Mouse (Mus musculus) neural tube, embryonic 12.5 days (tissue): ENCODE results near the gene Klhl2. TPM values are rescaled to one million over a fixed set of nuclear protein-coding genes. Genes with fewer than 3 reads are reported as not detected.

Experiments
- ATAC-seq: fragments of 200-750 bp; cut with Nextera tagmentation; 2 replicates; pipeline ENCODE4 v1.8.0; 2017; ENCODE audit warnings: low read depth, mild to moderate bottlenecking, moderate TSS enrichment, moderate library complexity; ENCODE audit not compliant: low FRiP score
- H3K27ac ChIP-seq: fragments of 300-500 bp; sonication (generic); 2 replicates; pipeline ENCODE4 v1.5.1; 2016
- H3K27me3 ChIP-seq: fragments of 300-500 bp; sonication (generic); replicated peaks from 2 replicates; pipeline ENCODE4 v1.6.1; 2016; ENCODE audit warnings: mild to moderate bottlenecking
- H3K36me3 ChIP-seq: fragments of 300-500 bp; sonication (generic); 2 replicates; pipeline ENCODE4 v1.6.1; 2016; ENCODE audit warnings: mild to moderate bottlenecking
- H3K4me1 ChIP-seq: fragments of 300-500 bp; sonication (generic); 2 replicates; pipeline ENCODE4 v1.6.1; 2016
- H3K4me2 ChIP-seq: fragments of 300-500 bp; sonication (generic); replicated peaks from 2 replicates; pipeline ENCODE4 v1.6.1; 2016; ENCODE audit warnings: mild to moderate bottlenecking
- H3K4me3 ChIP-seq: fragments of 300-500 bp; sonication (generic); 2 replicates; pipeline ENCODE4 v1.5.1; 2016
- H3K9ac ChIP-seq: fragments of 300-500 bp; sonication (generic); 2 replicates; pipeline ENCODE4 v1.6.1; 2016; ENCODE audit warnings: mild to moderate bottlenecking
- H3K9me3 ChIP-seq: fragments of 300-500 bp; sonication (generic); 2 replicates; pipeline ENCODE4 v1.6.1; 2016; ENCODE audit warnings: mild to moderate bottlenecking
- WGBS: fragments of 180-500 bp; shearing (Covaris S2); methylation state at CpG from one replicate; pipeline ENCODE4 v1.1.7; 2016; 5-methylcytosine and 5-hydroxymethylcytosine counted together
- polyA plus RNA-seq: library from polyadenylated mRNA; unstranded; fragments of >200 nt; fragmentation: Nextera tagmentation; extraction: Ambion mirVana; gene quantifications from 2 replicates; pipeline ENCODE4 v1.2.1, GENCODE M21; 2016

The Klhl2 gene
- polyA plus RNA-seq, 1 experiment from 2014 or later: 30.0 TPM

DNA sequence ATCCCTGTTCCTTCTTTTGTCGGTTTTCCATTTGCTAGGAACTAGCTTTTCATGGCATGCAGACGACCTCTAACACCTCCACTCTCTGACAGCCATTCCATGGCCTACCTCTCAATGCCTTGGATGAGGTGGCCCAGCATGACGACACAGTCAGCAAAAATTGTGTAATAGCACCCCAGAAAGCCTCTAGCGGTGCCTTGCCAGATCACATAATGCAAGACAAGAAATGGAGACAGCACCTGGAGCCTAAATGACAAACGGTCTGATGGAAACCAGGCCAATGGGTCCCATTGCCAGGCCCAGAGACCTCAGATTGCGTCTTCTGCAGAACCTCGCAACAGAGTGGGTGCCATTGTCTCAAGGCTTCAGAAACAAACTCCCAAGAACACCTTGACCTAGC lies 137.3 kb downstream of the Klhl2 start:
- no peak for ATAC-seq
- WGBS: 94% methylated on average over 7 of the region's 7 CpGs
- no peaks in the 10 kb centered on the region for H3K27me3 ChIP-seq
- no peak overlapping the region for H3K9ac ChIP-seq
- H3K4me1 ChIP-seq: no peaks in the 10 kb centered on the region
- no peaks in the 10 kb centered on the region for H3K9me3 ChIP-seq
- peaks cover 21% of the 10 kb centered on the region for H3K36me3 ChIP-seq
- no peak overlapping the region for H3K27ac ChIP-seq
- H3K4me3 ChIP-seq: no peak overlapping the region
- no peak overlapping the region for H3K4me2 ChIP-seq

DNA sequence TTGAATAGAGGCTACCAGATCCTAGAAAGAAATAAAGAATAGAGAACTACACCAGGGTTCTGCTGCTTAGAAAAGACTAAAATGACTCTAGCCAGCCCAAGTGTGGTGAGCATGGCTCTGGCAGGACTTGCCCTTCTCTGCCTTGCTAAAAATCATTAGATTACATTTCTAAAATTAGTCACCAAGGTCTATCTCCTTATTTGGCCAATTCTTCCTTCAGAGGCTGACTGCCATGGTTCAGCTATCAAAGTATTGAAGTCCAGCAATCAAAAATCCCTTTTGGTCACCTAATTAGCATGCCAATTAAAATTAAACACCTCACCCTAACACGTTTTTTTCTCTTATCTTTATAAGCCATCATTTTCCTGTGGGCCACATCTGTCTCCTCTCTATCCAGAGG lies 138.3 kb downstream of the Klhl2 start:
- no peak overlapping the region for H3K4me3 ChIP-seq
- no peak overlapping the region for H3K4me2 ChIP-seq
- WGBS: 59% methylated on average over 1 of the region's 1 CpGs
- ATAC-seq: no peak
- H3K9me3 ChIP-seq: no peaks in the 10 kb centered on the region
- peaks cover 12% of the 10 kb centered on the region for H3K36me3 ChIP-seq
- no peaks in the 10 kb centered on the region for H3K4me1 ChIP-seq
- H3K27me3 ChIP-seq: no peaks in the 10 kb centered on the region
- no peak overlapping the region for H3K9ac ChIP-seq
- H3K27ac ChIP-seq: no peak overlapping the region

DNA sequence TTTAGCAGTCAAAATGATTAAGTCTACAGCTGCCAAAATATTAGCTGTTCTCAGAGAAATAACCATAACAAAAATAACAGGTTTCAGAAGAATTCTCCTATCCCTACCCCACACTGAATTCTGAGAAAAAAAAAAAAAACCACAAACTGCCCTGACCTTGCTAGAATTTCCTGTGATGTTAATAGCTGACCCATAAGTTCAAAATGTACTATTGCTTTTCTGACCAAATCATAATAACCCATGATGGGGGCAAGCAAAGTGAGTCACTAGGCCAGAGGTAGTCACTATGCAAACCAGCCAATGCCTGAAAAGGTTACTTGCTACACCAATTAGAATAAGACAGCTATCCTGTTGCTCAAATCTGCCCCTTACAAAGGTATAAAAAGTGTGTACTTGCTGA lies 142.3 kb downstream of the Klhl2 start:
- no peak for ATAC-seq
- no peak overlapping the region for H3K9ac ChIP-seq
- no peaks in the 10 kb centered on the region for H3K36me3 ChIP-seq
- no peaks in the 10 kb centered on the region for H3K9me3 ChIP-seq
- no peaks in the 10 kb centered on the region for H3K4me1 ChIP-seq
- no peak overlapping the region for H3K4me2 ChIP-seq
- no peaks in the 10 kb centered on the region for H3K27me3 ChIP-seq
- H3K27ac ChIP-seq: no peak overlapping the region
- H3K4me3 ChIP-seq: no peak overlapping the region

DNA sequence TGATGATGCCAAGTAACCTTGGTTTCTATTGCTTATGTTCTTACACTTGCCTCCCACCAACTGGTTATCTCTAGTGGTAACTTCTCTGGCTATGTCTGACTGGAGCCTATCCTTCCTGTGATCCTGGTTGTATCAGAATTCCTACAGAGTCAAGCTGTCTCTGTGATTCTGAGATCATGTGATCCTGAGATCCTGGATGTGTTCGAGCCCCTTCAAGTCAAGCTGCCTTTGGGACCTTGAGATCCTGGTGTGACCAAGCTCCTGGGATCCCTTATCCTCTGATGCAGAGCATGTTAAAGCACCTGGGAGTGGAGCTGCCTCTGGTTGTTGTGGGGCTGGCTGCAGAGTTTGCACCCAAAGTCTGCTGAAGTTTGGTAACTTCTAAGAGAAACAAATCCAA lies 146.6 kb downstream of the Klhl2 start:
- no peak for ATAC-seq
- no peak overlapping the region for H3K4me2 ChIP-seq
- no peaks in the 10 kb centered on the region for H3K9me3 ChIP-seq
- no peak overlapping the region for H3K4me3 ChIP-seq
- H3K27me3 ChIP-seq: no peaks in the 10 kb centered on the region
- H3K36me3 ChIP-seq: no peaks in the 10 kb centered on the region
- 89% methylated on average over 1 of the region's 1 CpGs for WGBS
- no peak overlapping the region for H3K9ac ChIP-seq
- no peaks in the 10 kb centered on the region for H3K4me1 ChIP-seq
- H3K27ac ChIP-seq: no peak overlapping the region

DNA sequence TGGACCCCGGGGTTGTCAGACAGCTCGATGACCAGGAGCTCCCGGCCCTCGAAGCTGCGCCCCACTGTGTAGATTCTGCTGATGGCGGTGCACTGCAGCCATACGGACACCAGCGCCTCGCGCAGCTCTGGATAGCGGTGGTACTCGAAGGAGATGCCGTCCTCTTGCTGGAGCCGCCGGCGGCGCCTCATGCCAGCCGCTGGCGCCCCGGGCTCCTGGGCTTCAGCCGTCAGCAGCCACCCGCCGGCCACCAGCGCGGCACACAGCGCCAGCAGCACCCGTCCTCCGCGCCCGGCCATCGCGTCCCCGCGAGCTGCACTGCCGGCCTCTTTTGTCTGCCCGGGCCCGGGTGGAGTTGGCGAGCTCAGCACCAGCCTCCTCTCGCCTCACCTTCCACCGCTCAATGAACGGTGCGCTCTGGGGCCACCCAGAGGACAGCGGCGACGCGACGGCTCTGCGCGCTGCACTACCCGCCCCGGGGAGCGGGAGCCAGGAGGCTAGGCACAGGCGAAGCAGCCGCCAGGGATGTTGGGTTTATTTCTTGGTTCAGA lies 157.1 kb downstream of the Klhl2 start, which contains the start of gene Cpe:
Cpe (minus strand) TSS at position 404 of the 551 bp plus-strand sequence.
- Histone ChIP-seq H3K4me1 (peaks cover 21% of the 10 kb centered on the region; the same call in 1 of the 2 replicates), H3K27ac (peak within 1 kb of the TSS; percentile 84), H3K9ac (peak within 1 kb of the TSS; percentile 79), H3K27me3 (no peaks in the 10 kb centered on the region), H3K36me3 (no peaks in the 10 kb centered on the region), H3K4me2 (peak within 1 kb of the TSS; percentile 64), H3K4me3 (peak within 1 kb of the TSS; percentile 54), H3K9me3 (no peaks in the 10 kb centered on the region)
- peak; percentile 99 for ATAC-seq
- under 1% methylated on average over 54 of the region's 54 CpGs for WGBS

DNA sequence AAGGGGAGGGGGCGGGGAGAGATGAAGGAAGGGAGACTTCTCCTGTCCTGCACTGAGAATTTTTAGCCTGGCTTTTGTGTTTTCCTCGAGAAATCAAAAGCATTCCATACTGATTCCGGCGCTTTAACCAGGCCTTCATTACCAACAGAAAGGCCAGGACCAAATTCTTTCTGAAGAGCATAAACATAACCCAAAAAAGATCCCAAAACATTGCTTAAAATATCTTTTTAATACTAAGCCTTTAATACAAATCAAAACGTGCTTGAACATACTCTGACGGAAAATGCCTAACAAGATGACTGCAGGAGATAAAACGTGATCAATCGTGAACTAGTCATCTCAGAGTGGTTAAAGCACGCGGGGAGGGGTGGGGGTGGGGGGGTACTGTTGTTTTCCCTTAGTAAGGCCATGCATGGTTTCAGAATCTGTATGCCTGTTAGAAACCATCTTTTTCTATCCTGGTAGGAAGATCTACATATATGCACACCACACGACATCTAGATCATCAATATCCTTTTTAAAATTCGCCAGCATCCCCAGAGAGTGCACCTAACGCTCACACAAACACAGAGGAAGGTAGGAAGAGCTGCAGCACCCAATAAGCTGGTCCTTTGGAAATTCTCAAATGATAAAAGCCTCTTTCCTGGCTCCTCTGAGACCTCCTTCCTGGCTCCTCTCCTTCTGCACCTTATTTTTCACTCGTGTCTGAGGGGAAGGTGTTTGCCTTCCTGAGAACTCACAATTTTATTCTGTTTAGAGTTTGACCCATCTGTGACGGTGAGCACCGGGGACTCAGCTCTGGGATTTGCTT lies 158.0 kb downstream of the Klhl2 start:
- H3K27ac ChIP-seq: 0 out of 2 replicates have a peak overlapping the region, but pooled peaks have one; percentile 7
- peak overlapping the region; percentile 54 for H3K4me3 ChIP-seq
- H3K4me2 ChIP-seq: peak overlapping the region; percentile 64
- H3K4me1 ChIP-seq: peaks cover 21% of the 10 kb centered on the region; the same call in 1 of the 2 replicates
- 0 out of 2 replicates have a peak, but pooled peaks have one; percentile 5 for ATAC-seq
- H3K36me3 ChIP-seq: no peaks in the 10 kb centered on the region
- no peaks in the 10 kb centered on the region for H3K27me3 ChIP-seq
- WGBS: 10% methylated on average over 16 of the region's 16 CpGs
- H3K9me3 ChIP-seq: no peaks in the 10 kb centered on the region
- H3K9ac ChIP-seq: peak overlapping the region; percentile 79

DNA sequence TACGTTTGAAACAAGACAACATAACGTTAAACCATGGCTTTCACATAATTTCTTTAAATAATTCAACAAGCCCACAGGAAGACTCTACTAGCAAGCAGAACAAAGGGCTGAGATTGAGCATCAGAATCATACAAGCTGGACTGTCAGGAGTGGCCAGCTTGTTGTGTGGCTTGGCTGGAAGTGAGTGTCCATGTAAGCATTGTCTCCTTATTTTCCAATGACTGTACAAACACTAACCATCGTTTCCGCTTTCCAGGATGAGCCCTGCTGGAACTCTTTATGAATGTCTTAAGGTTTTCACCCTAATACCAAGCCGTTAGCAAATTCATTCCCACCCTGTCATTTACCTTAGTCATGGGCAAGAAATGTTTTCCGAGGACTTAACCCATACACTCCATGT lies 159.0 kb downstream of the Klhl2 start:
- Histone ChIP-seq H3K4me2 (peak overlapping the region; percentile 64), H3K27ac (no peak overlapping the region), H3K4me3 (peak overlapping the region; percentile 54), H3K9me3 (no peaks in the 10 kb centered on the region), H3K36me3 (no peaks in the 10 kb centered on the region), H3K9ac (peak overlapping the region; percentile 79; the same call in 1 of the 2 replicates), H3K27me3 (no peaks in the 10 kb centered on the region), H3K4me1 (peaks cover 21% of the 10 kb centered on the region; the same call in 1 of the 2 replicates)
- 83% methylated on average over 6 of the region's 6 CpGs for WGBS
- no peak for ATAC-seq

DNA sequence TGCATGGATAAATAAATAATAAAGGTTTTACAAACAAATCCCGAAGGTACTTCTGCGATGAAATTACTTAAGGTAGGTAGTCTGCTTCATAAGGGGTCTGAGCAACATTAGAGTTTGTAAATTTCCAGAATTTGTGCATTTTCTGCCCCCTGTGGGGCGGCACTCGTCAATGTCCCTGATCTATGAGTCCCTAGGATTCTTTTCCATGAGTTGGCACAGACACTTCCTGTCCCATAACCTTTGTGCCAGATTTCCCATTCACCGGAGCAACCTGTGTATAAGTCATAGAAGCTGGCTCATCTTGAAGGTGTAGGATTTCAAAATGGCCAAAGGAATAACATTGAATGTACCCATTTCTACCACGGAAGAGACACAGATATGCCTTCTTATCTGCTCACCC lies 159.5 kb downstream of the Klhl2 start:
- Histone ChIP-seq H3K27me3 (no peaks in the 10 kb centered on the region), H3K9me3 (no peaks in the 10 kb centered on the region), H3K4me1 (peaks cover 21% of the 10 kb centered on the region; the same call in 1 of the 2 replicates), H3K36me3 (no peaks in the 10 kb centered on the region), H3K4me3 (no peak overlapping the region), H3K27ac (no peak overlapping the region), H3K4me2 (peak overlapping the region; percentile 64), H3K9ac (no peak overlapping the region)
- 79% methylated on average over 6 of the region's 6 CpGs for WGBS
- no peak for ATAC-seq

Other genes starting within 250 kb of the Klhl2 start
- 423 and 464 TPM in 2 replicates for gene Cpe, start 157.0 kb downstream of the Klhl2 start, polyA plus RNA-seq
- gene Msmo1, start 116.2 kb downstream of the Klhl2 start, polyA plus RNA-seq: 151 and 157 TPM in 2 replicates
- gene Tmem192, start 97.2 kb upstream of the Klhl2 start, polyA plus RNA-seq: 20.0 TPM in 2 replicates
- 0.09 TPM in 1 of 2 replicates, not detected in the other for gene Trim75, start 137.8 kb upstream of the Klhl2 start, polyA plus RNA-seq
- gene Trim61, start 168.5 kb upstream of the Klhl2 start, polyA plus RNA-seq: 0.09 and 0.24 TPM in 2 replicates
- gene Trim60, start 168.6 kb upstream of the Klhl2 start, polyA plus RNA-seq: not detected in 2 replicates
- gene Apela, start 187.3 kb upstream of the Klhl2 start, polyA plus RNA-seq: 5.5 and 7.3 TPM in 2 replicates
- gene Gm10663, start 225.0 kb upstream of the Klhl2 start, polyA plus RNA-seq: not detected in 2 replicates